Mouse (Mus musculus): ENCODE measurements around the gene AL607142.1.
A peak's percentile ranks its signal among the peaks of the same experiment; 100 is the strongest.

AL607142.1 gene

DNA sequence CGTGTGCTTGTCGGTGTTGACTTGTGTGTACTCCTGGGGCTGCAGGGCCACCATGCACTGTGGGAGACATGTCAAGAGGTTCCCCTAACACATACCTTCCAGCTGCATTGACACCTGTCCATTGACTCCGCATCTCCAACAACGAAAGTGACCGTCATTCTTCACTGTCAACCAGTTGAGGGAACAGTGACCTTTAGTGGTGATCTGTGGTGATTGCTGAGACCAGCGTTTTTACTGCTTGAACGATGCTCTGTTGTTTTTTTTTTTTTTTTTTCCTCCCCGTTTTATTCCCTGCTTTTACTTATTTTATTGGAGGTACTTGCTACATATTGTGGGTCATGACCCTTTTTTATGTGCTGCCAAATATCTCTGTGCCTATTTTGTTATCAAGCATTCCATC, 7.3 kb upstream of the AL607142.1 start:
- no peak for DNase-seq (ENCODE audit: low spot score in 2 of 2)

GRCm38 (mm10) chr4:120058157-120058556, 6.6 kb upstream of the AL607142.1 start:
- DNase-seq (ENCODE audit: low spot score in 2 of 2) = no peak

DNA sequence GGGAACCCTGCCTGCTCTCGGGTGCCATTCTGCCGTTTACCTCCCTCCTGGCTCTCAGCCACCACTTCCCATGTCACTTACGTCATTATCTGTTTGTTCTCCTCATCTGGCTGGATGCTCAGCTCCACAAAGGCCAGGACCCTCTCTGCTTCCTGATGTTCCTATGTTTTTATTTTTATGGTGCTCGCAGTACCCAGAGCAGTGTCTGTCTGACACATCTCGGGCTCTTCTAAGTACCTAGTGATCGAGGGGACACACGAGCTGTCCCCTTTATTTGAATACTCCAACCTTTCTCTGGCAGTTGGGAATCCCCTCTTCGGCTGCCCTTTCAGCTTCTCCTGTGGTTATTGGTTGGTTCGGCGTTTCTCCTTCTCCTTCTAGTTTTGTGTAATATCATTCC, 6.0 kb upstream of the AL607142.1 start:
- no peak for DNase-seq (ENCODE audit: low spot score in 2 of 2)

- no peak for DNase-seq (ENCODE audit: low spot score in 2 of 2)
These were observed 3.1 kb upstream of the AL607142.1 start for GRCm38 (mm10) chr4:120061727-120062126.

DNA sequence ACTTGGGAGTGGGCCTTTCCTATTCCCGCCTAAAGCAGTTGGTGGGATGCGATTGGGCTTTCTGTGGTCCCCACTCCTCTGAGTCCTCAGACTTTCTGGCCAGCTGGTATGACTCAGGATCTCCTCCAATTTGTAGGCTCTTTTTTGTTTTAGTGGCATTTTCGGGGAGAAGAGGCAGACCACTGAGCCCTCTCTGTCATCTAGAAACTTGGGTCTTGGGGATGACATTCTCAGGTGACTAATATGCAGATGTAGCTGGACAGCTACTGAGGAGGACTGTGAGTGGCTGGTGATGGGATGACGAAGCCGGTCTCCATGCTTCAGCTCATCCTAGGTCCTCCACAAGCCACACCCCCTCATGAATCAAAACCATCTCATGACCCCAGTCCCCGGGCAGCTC, 2.6 kb upstream of the AL607142.1 start:
- no peak for DNase-seq (ENCODE audit: low spot score in 2 of 2)

- no peak for DNase-seq (ENCODE audit: low spot score in 2 of 2)
These were observed 2.0 kb upstream of the AL607142.1 start for GRCm38 (mm10) chr4:120062754-120063153.

- DNase-seq (ENCODE audit: low spot score in 2 of 2) = peak in 1 of 2 experiments; percentile 38
These were observed 1.3 kb upstream of the AL607142.1 start for GRCm38 (mm10) chr4:120063353-120064124.

GRCm38 (mm10) chr4:120066841-120067591, 2.2 kb downstream of the AL607142.1 start:
- DNase-seq (ENCODE audit: low spot score in 2 of 2) = no peak

DNA sequence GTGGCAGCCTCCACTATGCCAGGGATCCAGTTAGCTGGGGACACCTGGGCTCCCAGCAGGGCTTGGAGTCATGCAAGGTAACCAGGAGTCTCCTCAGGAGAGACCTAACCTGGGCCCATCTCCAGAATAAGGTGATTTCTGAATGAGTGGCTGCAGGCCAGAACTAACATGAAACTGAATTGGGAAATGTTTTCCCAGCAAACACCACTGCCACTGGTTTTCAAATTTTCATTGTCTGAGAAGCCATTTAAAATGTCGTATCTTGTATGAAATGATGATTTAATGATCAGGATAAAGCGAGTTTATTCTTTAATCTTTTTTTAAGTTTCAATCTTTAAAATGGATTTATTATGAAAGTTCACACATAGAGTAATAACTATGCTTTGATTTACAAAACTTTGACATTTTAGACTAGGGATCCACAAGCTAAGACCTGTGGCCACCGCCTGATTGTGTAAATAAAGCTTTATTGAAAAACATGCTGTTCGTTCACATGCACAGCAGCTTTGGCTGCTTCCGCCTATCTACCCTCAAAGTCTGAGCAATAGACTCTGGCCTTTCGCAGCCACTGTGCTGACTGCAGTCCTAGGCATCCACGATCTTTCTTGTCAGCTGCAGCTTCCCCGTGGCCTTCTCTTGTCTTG, 2.9 kb downstream of the AL607142.1 start:
- no peak for DNase-seq (ENCODE audit: low spot score in 2 of 2)

GRCm38 (mm10) chr4:120068883-120069581, 4.2 kb downstream of the AL607142.1 start:
- DNase-seq (ENCODE audit: low spot score in 2 of 2) = no peak

DNA sequence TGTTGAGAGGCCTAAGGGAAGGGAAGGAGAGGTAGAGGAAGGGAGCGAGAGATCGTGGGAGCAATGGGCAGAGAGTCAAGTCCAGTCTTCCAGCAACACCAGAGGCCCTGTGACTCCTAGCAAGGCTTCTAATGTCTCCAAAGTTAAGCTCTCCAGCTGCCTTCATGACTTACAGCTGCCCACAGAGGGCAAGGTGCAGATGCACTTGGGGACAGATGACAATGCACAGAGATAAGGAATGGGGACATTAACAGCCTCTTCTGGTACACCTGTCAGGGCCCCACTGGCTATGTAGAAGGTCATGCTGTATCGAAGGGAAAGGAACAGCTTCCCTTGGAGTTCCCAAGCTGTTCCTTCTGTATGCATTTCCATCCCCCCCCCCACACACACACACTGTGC, 4.8 kb downstream of the AL607142.1 start:
- no peak for DNase-seq (ENCODE audit: low spot score in 2 of 2)

GRCm38 (mm10) chr4:120071411-120071810, 6.6 kb downstream of the AL607142.1 start:
- no peak for DNase-seq (ENCODE audit: low spot score in 2 of 2)

- DNase-seq (ENCODE audit: low spot score in 2 of 2) = no peak
These were observed 7.2 kb downstream of the AL607142.1 start for GRCm38 (mm10) chr4:120071842-120072507.

DNA sequence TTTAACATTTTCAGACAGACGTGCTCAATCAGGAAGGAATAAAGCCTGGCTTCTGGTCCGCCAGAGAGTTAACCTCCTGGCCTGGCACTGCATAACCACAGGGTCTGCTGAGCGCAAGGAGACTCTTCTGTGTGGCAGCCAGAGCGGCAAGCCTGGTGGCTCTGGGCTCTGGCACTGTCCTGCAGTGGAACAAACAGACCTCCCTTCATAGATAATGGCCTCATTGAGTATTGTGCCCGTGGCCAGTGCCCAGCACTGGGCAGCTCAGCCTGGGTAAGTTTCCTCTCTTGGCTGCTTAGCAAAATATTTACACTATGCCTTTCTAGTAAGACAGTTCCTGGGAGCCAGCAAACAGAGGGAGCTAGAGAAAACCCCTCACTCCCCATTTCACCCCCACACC, 9.3 kb downstream of the AL607142.1 start:
- no peak for DNase-seq (ENCODE audit: low spot score in 2 of 2)

GRCm38 (mm10) chr4:120077322-120077721, 12.5 kb downstream of the AL607142.1 start:
- peak; percentile 68 to 71 for DNase-seq (ENCODE audit: low spot score in 2 of 2)

- DNase-seq (ENCODE audit: low spot score in 2 of 2) = no peak
These were observed 17.7 kb downstream of the AL607142.1 start for GRCm38 (mm10) chr4:120082527-120082926.

DNA sequence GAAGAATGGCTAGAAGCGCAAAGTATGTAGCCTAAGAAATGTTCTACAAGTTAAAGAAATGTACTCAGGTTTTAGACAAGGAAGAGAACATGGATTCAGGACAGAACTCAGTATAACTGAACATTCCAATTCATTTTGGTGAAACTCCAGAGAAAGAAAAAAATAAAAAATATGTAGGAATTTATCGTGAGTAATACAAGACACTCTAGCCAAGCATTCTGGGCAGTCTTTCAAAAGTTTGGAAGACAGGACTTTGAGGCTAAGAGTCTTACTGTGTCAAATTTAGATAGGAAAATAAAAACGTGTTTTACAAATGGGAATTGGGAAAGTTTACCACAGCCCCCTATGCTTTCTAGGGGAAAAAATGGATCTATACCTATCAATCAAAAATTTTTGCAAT, 18.9 kb downstream of the AL607142.1 start:
- DNase-seq (ENCODE audit: low spot score in 2 of 2) = no peak

- DNase-seq (ENCODE audit: low spot score in 2 of 2) = no peak
These were observed 24.7 kb downstream of the AL607142.1 start for GRCm38 (mm10) chr4:120089536-120089935.

- no peak for DNase-seq (ENCODE audit: low spot score in 2 of 2)
These were observed 27.4 kb downstream of the AL607142.1 start for GRCm38 (mm10) chr4:120091997-120092783.

GRCm38 (mm10) chr4:120096935-120097334, 32.1 kb downstream of the AL607142.1 start:
- no peak for DNase-seq (ENCODE audit: low spot score in 2 of 2)

DNA sequence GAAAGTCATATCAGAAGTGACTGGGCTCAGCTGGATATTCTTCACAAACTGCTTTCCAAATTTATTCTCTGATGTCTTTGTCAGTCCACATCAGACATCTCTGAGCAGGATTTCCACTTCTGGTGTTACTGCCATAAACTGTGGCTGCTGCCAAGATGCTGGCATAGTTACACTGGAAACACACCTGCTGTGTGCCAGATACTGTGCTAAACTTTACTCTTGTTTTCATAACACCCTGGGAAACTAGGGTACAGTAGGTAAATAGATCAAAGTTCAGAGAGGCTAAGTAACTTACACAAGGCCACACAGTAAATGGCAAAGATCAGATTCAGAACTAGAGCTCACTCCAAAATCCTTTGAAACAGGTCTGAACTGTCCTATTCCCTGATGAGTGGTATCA, 36.4 kb downstream of the AL607142.1 start:
- no peak for DNase-seq (ENCODE audit: low spot score in 2 of 2)
